Mouse (Mus musculus): ENCODE measurements at regions not wholly inside any gene's neighbourhood (a gene's known extent, or its start where the extent isn't known, plus 50 kb on each side); places are given as distances from the start of the nearest gene placed in this dataset.

DNA sequence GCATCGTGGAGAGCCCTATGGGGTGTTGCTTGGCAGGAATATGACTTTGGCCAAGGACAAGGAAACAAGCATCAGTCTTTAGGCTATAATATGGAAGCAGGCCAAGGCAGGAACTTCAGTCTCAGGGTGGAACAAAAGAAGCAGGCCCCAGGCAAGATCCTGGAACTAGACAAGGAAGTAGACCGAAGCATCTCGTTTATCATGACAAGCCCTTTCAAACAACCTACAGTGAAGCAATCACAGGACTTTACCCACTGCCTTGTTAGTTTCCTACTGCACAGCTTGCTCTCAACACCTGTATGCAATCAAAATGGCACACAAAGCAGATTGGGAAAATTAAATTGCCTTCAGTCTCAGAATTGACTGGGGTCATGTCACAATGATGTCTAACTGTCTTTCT lies 163.2 kb upstream of the Gulp1 start:
- Histone ChIP-seq H3K9ac (ENCODE audit: low read length) (no peak overlapping the region), H3K4me3 (ENCODE audit: low read depth, low read length) (no peak overlapping the region), H3K36me3 (ENCODE audit: control insufficient read depth, insufficient read depth, low read length) (no peaks in the 10 kb centered on the region), H3K4me1 (replicated peaks; ENCODE audit: control insufficient read depth, insufficient read depth) (no peaks in the 10 kb centered on the region), H3K27ac (replicated peaks) (no peak overlapping the region), H3K9me3 (ENCODE audit: control insufficient read depth, low read length) (no peaks in the 10 kb centered on the region), H3K4me2 (replicated peaks; ENCODE audit: low read depth) (no peak overlapping the region), H3K27me3 (ENCODE audit: control insufficient read depth, insufficient read depth, low read length) (no peaks in the 10 kb centered on the region)
- TF ChIP-seq EP300 (optimal IDR thresholded peaks at IDR 0.05) (no peak), CTCF (IDR thresholded peaks at IDR 0.05; ENCODE audit: low read depth) (no peak)
- WGBS, result 55% methylated on average over 3 of the region's 3 CpGs
- ATAC-seq (ENCODE audit: low FRiP score, low TSS enrichment) (no peak), DNase-seq (ENCODE audit: low spot score) (no peak)

DNA sequence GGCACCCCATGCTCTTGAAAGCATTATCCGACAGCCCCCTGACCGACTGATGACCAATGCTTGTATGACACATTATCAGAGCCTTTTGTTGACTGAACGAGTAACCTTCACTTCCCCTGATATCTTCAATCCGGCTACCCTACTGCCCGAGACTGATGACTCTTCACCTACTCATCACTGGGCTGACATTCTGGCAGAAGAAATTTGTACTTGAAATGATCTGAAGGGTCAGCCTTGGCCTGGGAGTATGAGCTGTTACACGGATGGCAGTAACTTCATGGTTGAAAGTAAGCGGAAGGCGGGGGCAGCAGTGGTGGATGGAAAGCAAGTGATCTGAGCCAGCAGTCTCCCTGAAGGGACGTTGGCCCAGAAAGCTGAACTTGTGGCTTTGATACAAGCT lies 159.2 kb upstream of the Gulp1 start:
- H3K4me1 ChIP-seq (replicated peaks; ENCODE audit: control insufficient read depth, insufficient read depth), result no peaks in the 10 kb centered on the region
- no peak overlapping the region for H3K27ac ChIP-seq (replicated peaks)
- H3K4me3 ChIP-seq (ENCODE audit: low read depth, low read length), result no peak overlapping the region
- ATAC-seq (ENCODE audit: low FRiP score, low TSS enrichment) (no peak), DNase-seq (ENCODE audit: low spot score) (no peak)
- no peaks in the 10 kb centered on the region for H3K9me3 ChIP-seq (ENCODE audit: control insufficient read depth, low read length)
- H3K27me3 ChIP-seq (ENCODE audit: control insufficient read depth, insufficient read depth, low read length), result no peaks in the 10 kb centered on the region
- no peak overlapping the region for H3K9ac ChIP-seq (ENCODE audit: low read length)
- no peak overlapping the region for H3K4me2 ChIP-seq (replicated peaks; ENCODE audit: low read depth)
- H3K36me3 ChIP-seq (ENCODE audit: control insufficient read depth, insufficient read depth, low read length), result no peaks in the 10 kb centered on the region
- TF ChIP-seq EP300 (optimal IDR thresholded peaks at IDR 0.05) (no peak), CTCF (IDR thresholded peaks at IDR 0.05; ENCODE audit: low read depth) (no peak)
- WGBS, result 81% methylated on average over 9 of the region's 9 CpGs

DNA sequence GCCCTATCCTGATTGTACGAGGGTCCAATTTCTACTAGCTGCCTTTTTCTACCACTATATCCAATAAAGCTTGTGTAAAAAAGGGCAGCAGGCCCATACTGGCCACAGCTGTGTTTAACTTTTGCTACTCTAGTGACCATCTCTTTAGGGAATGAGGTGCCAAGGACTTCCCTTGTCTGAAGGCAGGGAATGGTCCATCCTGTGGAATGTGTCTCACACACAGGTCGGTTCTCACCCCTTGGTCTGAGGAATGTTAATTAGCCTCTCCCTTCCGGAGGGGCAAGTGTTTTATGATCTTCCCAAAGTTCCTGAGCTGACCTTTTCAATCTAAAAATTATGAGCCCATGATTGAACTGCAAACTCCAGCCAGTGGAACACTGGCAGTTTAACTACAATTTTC lies 155.8 kb upstream of the Gulp1 start:
- Histone ChIP-seq H3K36me3 (ENCODE audit: control insufficient read depth, insufficient read depth, low read length) (no peaks in the 10 kb centered on the region), H3K4me3 (ENCODE audit: low read depth, low read length) (no peak overlapping the region), H3K4me1 (replicated peaks; ENCODE audit: control insufficient read depth, insufficient read depth) (no peaks in the 10 kb centered on the region), H3K4me2 (replicated peaks; ENCODE audit: low read depth) (no peak overlapping the region), H3K27me3 (ENCODE audit: control insufficient read depth, insufficient read depth, low read length) (no peaks in the 10 kb centered on the region), H3K9ac (ENCODE audit: low read length) (no peak overlapping the region), H3K27ac (replicated peaks) (no peak overlapping the region), H3K9me3 (ENCODE audit: control insufficient read depth, low read length) (no peaks in the 10 kb centered on the region)
- no peak for DNase-seq (ENCODE audit: low spot score)
- no peak for ATAC-seq (ENCODE audit: low FRiP score, low TSS enrichment)
- TF ChIP-seq EP300 (optimal IDR thresholded peaks at IDR 0.05) (no peak), CTCF (IDR thresholded peaks at IDR 0.05; ENCODE audit: low read depth) (no peak)
- WGBS, result 14% methylated on average over 3 of the region's 3 CpGs

DNA sequence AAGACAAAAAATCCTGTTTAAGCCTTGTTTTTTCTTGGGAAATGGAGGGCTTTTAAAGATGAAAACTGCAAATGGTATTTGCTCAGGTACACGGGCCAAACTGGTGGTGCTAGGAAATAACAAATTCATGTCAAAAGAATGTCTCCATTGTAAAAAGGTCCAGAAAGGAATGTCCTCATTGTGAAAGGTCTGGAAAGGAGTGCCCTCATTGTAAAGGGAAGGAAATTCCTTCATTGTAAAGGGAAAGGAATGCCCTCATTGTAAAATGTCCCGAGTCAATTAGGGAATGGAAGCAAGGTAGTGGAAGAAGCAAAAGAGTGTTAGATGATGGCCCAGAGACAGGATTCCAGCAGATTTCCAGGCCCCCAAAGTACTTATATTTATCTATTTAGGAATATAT lies 153.2 kb upstream of the Gulp1 start:
- TF ChIP-seq EP300 (optimal IDR thresholded peaks at IDR 0.05) (no peak), CTCF (IDR thresholded peaks at IDR 0.05; ENCODE audit: low read depth) (no peak)

DNA sequence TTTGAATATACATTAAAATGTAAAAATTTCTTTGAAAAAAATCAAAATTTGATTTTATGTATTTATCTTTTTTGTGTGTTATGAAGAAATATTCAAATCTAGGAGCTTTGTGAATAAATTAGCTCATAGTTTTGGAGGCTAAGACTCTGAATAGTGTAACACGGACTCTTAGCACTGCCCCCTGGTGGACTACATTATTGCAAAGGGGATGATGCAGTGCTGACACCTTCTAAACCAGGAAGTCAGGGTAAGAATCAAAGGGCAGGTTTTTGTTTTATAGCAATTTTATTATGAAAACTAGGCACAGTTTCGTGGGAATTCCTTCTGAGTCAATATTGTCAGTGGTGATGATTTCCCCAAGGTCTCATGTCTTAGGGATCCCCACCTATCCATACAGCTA lies 113.5 kb upstream of the Gulp1 start:
- no peak overlapping the region for H3K9ac ChIP-seq (ENCODE audit: low read length)
- 78% methylated on average over 2 of the region's 2 CpGs for WGBS
- no peak overlapping the region for H3K4me3 ChIP-seq (ENCODE audit: low read depth, low read length)
- no peak for DNase-seq (ENCODE audit: low spot score)
- no peak overlapping the region for H3K27ac ChIP-seq (replicated peaks)
- TF ChIP-seq EP300 (optimal IDR thresholded peaks at IDR 0.05), result no peak
- TF ChIP-seq CTCF (IDR thresholded peaks at IDR 0.05; ENCODE audit: low read depth), result peak; percentile 44
- no peaks in the 10 kb centered on the region for H3K9me3 ChIP-seq (ENCODE audit: control insufficient read depth, low read length)
- H3K36me3 ChIP-seq (ENCODE audit: control insufficient read depth, insufficient read depth, low read length), result no peaks in the 10 kb centered on the region
- H3K27me3 ChIP-seq (ENCODE audit: control insufficient read depth, insufficient read depth, low read length), result no peaks in the 10 kb centered on the region
- no peak for ATAC-seq (ENCODE audit: low FRiP score, low TSS enrichment)
- H3K4me1 ChIP-seq (replicated peaks; ENCODE audit: control insufficient read depth, insufficient read depth), result no peaks in the 10 kb centered on the region
- H3K4me2 ChIP-seq (replicated peaks; ENCODE audit: low read depth), result no peak overlapping the region

More for the DNA sequence above, 153.2 kb upstream of the Gulp1 start:
- no peak overlapping the region for H3K4me2 ChIP-seq (replicated peaks; ENCODE audit: low read depth)
- H3K27me3 ChIP-seq (ENCODE audit: control insufficient read depth, insufficient read depth, low read length), result no peaks in the 10 kb centered on the region
- H3K4me1 ChIP-seq (replicated peaks; ENCODE audit: control insufficient read depth, insufficient read depth), result no peaks in the 10 kb centered on the region
- H3K36me3 ChIP-seq (ENCODE audit: control insufficient read depth, insufficient read depth, low read length), result no peaks in the 10 kb centered on the region
- ATAC-seq (ENCODE audit: low FRiP score, low TSS enrichment) (no peak), DNase-seq (ENCODE audit: low spot score) (no peak)
- H3K9me3 ChIP-seq (ENCODE audit: control insufficient read depth, low read length), result no peaks in the 10 kb centered on the region
- no peak overlapping the region for H3K27ac ChIP-seq (replicated peaks)
- 51% methylated on average over 2 of the region's 2 CpGs for WGBS
- H3K4me3 ChIP-seq (ENCODE audit: low read depth, low read length), result no peak overlapping the region
- H3K9ac ChIP-seq (ENCODE audit: low read length), result no peak overlapping the region
